Mouse (Mus musculus) embryonic facial prominence, embryonic 10.5 days (tissue): ENCODE measurements around the gene Tmub1. TPM values are rescaled to one million over a fixed set of nuclear protein-coding genes. Genes with fewer than 3 reads are reported as not detected.

Experiments
- DNase-seq: peaks from one replicate; pipeline ENCODE4 v3.0.0-alpha.2; 2017; ENCODE audit warnings: low spot score
- H3K27ac ChIP-seq: fragments of 300-500 bp; sonication (generic); replicated peaks from 2 replicates; pipeline ENCODE4 v1.5.1; 2016; ENCODE audit warnings: mild to moderate bottlenecking
- H3K27me3 ChIP-seq: fragments of 300-500 bp; sonication (generic); replicated peaks from 2 replicates; pipeline ENCODE4 v1.6.1; 2016; ENCODE audit warnings: low read depth, mild to moderate bottlenecking; ENCODE audit not compliant: poor library complexity, severe bottlenecking
- H3K36me3 ChIP-seq: fragments of 300-500 bp; sonication (generic); replicated peaks from 2 replicates; pipeline ENCODE4 v1.6.1; 2016; ENCODE audit warnings: mild to moderate bottlenecking, moderate library complexity
- H3K4me1 ChIP-seq: fragments of 300-500 bp; sonication (generic); 2 replicates; pipeline ENCODE4 v1.6.1; 2016
- H3K4me3 ChIP-seq: fragments of 300-500 bp; sonication (generic); 2 replicates; pipeline ENCODE4 v1.5.1; 2016; ENCODE audit warnings: mild to moderate bottlenecking, moderate library complexity
- H3K9me3 ChIP-seq: fragments of 300-500 bp; sonication (generic); 2 replicates; pipeline ENCODE4 v1.6.1; 2016; ENCODE audit warnings: mild to moderate bottlenecking
- WGBS: fragments of 180-500 bp; shearing (Covaris S2); methylation state at CpG from one replicate; pipeline ENCODE4 v1.1.7; 2016; 5-methylcytosine and 5-hydroxymethylcytosine counted together
- polyA plus RNA-seq: library from polyadenylated mRNA; unstranded; fragments of >200 nt; fragmentation: Nextera tagmentation; extraction: Ambion mirVana; gene quantifications from 2 replicates; pipeline ENCODE4 v1.2.1, GENCODE M21; 2016

The Tmub1 gene
- polyA plus RNA-seq, 1 experiment from 2014 or later = 24.7 TPM

GRCm38 (mm10) chr5:24427285-24427633 is 20.4 kb downstream of the Tmub1 start:
- 9% methylated on average over 12 of the region's 12 CpGs for WGBS
- Histone ChIP-seq H3K36me3 (peaks cover 31% of the 10 kb centered on the region), H3K27me3 (peaks cover 24% of the 10 kb centered on the region), H3K27ac (peak overlapping the region; percentile 35; the same call in 1 of the 2 replicates), H3K4me3 (peak overlapping the region; percentile 80), H3K4me1 (peaks cover 63% of the 10 kb centered on the region), H3K9me3 (no peaks in the 10 kb centered on the region)
- no peak for DNase-seq

- Histone ChIP-seq H3K4me3 (peak overlapping the region; percentile 80), H3K27ac (peak overlapping the region; percentile 90; the same call in 1 of the 2 replicates), H3K36me3 (peaks cover 29% of the 10 kb centered on the region), H3K4me1 (peaks cover 67% of the 10 kb centered on the region), H3K9me3 (no peaks in the 10 kb centered on the region), H3K27me3 (peaks cover 24% of the 10 kb centered on the region)
- WGBS = 9% methylated on average over 9 of the region's 9 CpGs
- DNase-seq = peak; percentile 18
Measured at GRCm38 (mm10) chr5:24426556-24427284, 20.9 kb downstream of the Tmub1 start.

GRCm38 (mm10) chr5:24426037-24426432 is 21.6 kb downstream of the Tmub1 start:
- peak; percentile 51 for DNase-seq
- H3K36me3 ChIP-seq = peaks cover 27% of the 10 kb centered on the region
- peak overlapping the region; percentile 80 for H3K4me3 ChIP-seq
- H3K4me1 ChIP-seq = peaks cover 67% of the 10 kb centered on the region
- WGBS = under 1% methylated on average over 10 of the region's 10 CpGs
- H3K27ac ChIP-seq = peak overlapping the region; percentile 90
- H3K9me3 ChIP-seq = no peaks in the 10 kb centered on the region
- H3K27me3 ChIP-seq = peaks cover 24% of the 10 kb centered on the region

GRCm38 (mm10) chr5:24425421-24426036 is 22.1 kb downstream of the Tmub1 start:
- no peaks in the 10 kb centered on the region for H3K9me3 ChIP-seq
- H3K4me3 ChIP-seq = peak overlapping the region; percentile 80
- H3K27me3 ChIP-seq = peaks cover 24% of the 10 kb centered on the region
- WGBS = under 1% methylated on average over 30 of the region's 30 CpGs
- DNase-seq = no peak
- H3K27ac ChIP-seq = peak overlapping the region; percentile 90
- peaks cover 67% of the 10 kb centered on the region for H3K4me1 ChIP-seq
- peaks cover 27% of the 10 kb centered on the region for H3K36me3 ChIP-seq

DNA sequence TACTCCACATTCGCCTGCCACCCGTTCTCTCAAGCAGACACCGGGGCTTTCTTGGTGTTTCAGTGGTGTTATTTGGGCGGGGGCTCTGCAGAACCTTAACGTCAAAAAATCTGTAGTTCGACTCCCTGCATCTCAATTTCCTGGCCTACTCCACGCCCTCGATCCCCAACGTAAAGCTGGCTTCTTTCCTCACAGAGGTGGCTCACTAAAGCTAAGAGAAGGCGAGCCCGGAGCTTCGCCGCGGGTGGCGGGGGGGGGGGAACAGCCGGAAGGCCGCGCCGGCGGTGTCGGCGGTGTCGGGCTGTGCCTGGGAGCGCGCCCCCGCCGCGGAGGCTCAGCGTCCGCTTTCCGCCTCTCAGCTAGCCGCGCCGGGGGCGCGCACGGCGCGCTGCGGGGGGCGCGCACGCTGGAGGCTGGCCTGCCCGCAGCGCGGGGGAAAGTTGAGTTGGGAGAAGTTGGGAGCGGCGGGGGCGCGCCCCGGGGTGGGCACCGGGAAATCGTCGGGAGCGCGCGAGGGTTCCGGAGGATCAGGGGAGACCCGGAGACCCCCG is 22.7 kb downstream of the Tmub1 start:
- 2% methylated on average over 59 of the region's 60 CpGs for WGBS
- peaks cover 67% of the 10 kb centered on the region for H3K4me1 ChIP-seq
- DNase-seq = peak; percentile 92
- peak overlapping the region; percentile 90 for H3K27ac ChIP-seq
- H3K36me3 ChIP-seq = peaks cover 27% of the 10 kb centered on the region
- H3K27me3 ChIP-seq = peaks cover 24% of the 10 kb centered on the region
- H3K4me3 ChIP-seq = peak overlapping the region; percentile 80
- no peaks in the 10 kb centered on the region for H3K9me3 ChIP-seq

DNA sequence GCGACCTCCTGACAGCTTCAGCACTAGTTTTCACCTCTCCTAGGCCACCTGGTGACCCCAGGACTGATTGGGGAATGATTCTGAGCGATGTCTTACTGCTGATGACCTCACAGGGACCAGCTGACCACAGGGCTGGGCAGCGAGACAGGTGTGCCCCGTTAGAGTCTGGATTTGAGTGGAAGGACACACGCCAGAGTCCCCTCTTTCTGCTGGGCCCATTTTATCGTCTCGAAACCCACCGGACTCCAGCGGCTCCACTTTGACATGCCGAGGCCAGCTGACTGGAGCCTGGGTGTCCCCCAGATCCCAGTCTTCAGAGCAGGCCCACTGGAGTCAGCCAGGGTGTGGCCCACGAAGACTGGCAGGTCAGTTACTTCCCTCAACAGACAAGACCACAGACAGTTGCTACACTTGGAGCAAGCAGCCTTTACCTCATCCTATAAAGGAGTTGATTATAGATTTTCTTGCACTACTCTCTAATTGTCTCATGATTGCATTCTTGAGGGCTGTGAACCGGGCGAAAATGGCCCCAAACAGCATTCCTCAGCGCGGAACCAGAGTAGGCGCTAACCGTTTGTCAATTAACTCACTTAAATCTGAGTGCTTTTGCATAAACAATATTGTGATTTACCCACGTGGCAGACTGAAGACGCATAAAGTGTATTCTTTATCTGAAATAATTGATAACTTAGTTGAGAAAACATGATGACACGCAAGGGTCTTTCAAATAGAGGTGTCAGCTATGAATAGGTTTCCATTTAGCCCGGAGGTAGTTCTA is 23.5 kb downstream of the Tmub1 start:
- peaks cover 63% of the 10 kb centered on the region for H3K4me1 ChIP-seq
- H3K27ac ChIP-seq = peak overlapping the region; percentile 90
- peak overlapping the region; percentile 80 for H3K4me3 ChIP-seq
- H3K27me3 ChIP-seq = peaks cover 24% of the 10 kb centered on the region
- DNase-seq = no peak
- 16% methylated on average over 21 of the region's 21 CpGs for WGBS
- no peaks in the 10 kb centered on the region for H3K9me3 ChIP-seq
- peaks cover 27% of the 10 kb centered on the region for H3K36me3 ChIP-seq

DNA sequence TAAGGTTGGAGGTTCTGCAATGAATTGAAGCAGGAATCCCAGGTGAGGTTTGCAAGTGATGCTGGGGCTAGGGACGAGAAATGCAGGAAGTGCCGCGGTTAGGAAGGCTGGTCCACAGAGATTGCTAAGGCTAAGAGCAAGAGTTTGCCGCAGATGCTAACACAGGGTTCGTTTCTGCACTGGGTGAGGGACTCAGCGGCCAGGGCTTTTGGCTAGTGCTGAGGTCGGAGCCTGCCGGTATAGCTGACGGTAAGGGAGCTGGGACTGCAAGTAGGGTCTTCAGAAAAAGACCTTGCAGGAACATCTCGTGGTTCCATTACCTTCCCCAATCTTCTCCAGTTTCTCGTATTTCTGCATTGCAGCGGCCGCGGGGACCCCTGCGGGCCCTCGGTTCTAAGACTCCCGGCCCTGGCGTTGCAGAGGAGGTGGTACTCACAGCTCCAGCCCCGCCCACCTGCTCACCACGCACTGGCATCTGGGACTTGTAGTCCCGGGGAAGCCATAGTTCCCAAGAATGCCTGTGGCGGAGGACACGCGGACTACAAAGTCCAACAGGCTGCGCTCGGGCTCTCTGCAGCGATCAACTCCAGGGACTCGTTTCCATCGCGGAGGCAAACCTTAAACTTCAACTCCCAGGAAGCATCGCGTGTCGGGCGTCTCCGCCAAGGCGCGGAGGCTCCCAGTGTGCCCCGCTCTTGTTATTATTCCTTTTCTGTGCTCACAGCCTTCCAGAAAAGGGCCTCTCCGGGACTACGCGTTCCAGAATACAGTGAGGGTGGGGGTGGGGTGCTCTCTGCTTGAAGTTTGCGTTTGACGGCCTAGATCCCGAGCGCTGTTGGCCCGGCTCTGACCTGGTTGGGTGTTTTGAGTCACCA is 24.3 kb downstream of the Tmub1 start, which contains the start of the genes Cdk5 and Slc4a2:
TSS of gene Cdk5 (minus strand) at position 402 of the 875 bp plus-strand sequence.
TSS of gene Slc4a2 (plus strand) at position 709 of the 875 bp plus-strand sequence.
- peaks cover 35% of the 10 kb centered on the region for H3K36me3 ChIP-seq
- peak; percentile 98 for DNase-seq
- WGBS = under 1% methylated on average over 46 of the region's 46 CpGs
- H3K4me3 ChIP-seq = peak within 1 kb of the TSS; percentile 80
- peaks cover 24% of the 10 kb centered on the region for H3K27me3 ChIP-seq
- no peaks in the 10 kb centered on the region for H3K9me3 ChIP-seq
- peak within 1 kb of the TSS; percentile 90 for H3K27ac ChIP-seq
- H3K4me1 ChIP-seq = peaks cover 55% of the 10 kb centered on the region

- Histone ChIP-seq H3K27me3 (0 out of 2 replicates have a peak, but pooled peaks cover 2% of the 10 kb centered on the region), H3K36me3 (peaks cover 40% of the 10 kb centered on the region)
- 86% methylated on average over 9 of the region's 9 CpGs for WGBS
Measured at GRCm38 (mm10) chr5:24420381-24420780, 27.3 kb downstream of the Tmub1 start.

GRCm38 (mm10) chr5:24417587-24417986 is 30.1 kb downstream of the Tmub1 start:
- no peak overlapping the region for H3K4me3 ChIP-seq
- no peaks in the 10 kb centered on the region for H3K9me3 ChIP-seq
- 0 out of 2 replicates have a peak, but pooled peaks cover 9% of the 10 kb centered on the region for H3K27me3 ChIP-seq
- no peak for DNase-seq
- H3K36me3 ChIP-seq = peaks cover 40% of the 10 kb centered on the region
- H3K27ac ChIP-seq = no peak overlapping the region
- peaks cover 38% of the 10 kb centered on the region for H3K4me1 ChIP-seq
- WGBS = 90% methylated on average over 10 of the region's 10 CpGs

More at GRCm38 (mm10) chr5:24420381-24420780, 27.3 kb downstream of the Tmub1 start:
- H3K4me3 ChIP-seq = no peak overlapping the region
- no peaks in the 10 kb centered on the region for H3K9me3 ChIP-seq
- H3K4me1 ChIP-seq = peaks cover 40% of the 10 kb centered on the region
- DNase-seq = no peak
- H3K27ac ChIP-seq = no peak overlapping the region

GRCm38 (mm10) chr5:24416222-24416736 is 31.4 kb downstream of the Tmub1 start:
- peak; percentile 75 for DNase-seq
- H3K27me3 ChIP-seq = 0 out of 2 replicates have a peak, but pooled peaks cover 9% of the 10 kb centered on the region
- peak overlapping the region; percentile 27 for H3K4me3 ChIP-seq
- peaks cover 31% of the 10 kb centered on the region for H3K4me1 ChIP-seq
- 4% methylated on average over 21 of the region's 21 CpGs for WGBS
- H3K9me3 ChIP-seq = no peaks in the 10 kb centered on the region
- no peak overlapping the region for H3K27ac ChIP-seq
- H3K36me3 ChIP-seq = peaks cover 35% of the 10 kb centered on the region

DNA sequence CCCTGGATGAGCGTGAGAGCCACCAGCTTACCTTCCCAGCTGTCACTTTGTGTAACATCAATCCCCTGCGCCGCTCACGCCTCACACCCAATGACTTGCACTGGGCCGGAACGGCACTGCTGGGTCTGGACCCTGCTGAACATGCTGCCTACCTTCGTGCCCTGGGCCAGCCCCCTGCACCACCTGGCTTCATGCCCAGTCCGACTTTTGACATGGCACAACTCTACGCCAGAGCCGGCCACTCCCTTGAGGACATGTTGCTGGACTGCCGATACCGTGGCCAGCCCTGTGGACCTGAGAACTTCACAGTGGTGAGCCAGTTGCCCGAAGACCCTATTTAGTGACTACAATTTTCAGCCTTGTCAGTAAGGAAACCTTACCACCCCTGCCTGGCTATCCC is 33.7 kb downstream of the Tmub1 start:
- H3K4me3 ChIP-seq = no peak overlapping the region

More for the DNA sequence above, 33.7 kb downstream of the Tmub1 start:
- WGBS = 87% methylated on average over 13 of the region's 13 CpGs
- H3K27me3 ChIP-seq = 0 out of 2 replicates have a peak, but pooled peaks cover 9% of the 10 kb centered on the region
- H3K36me3 ChIP-seq = peaks cover 15% of the 10 kb centered on the region
- 0 out of 2 replicates have a peak overlapping the region, but pooled peaks have one; percentile 21 for H3K27ac ChIP-seq
- no peaks in the 10 kb centered on the region for H3K9me3 ChIP-seq
- H3K4me1 ChIP-seq = peaks cover 31% of the 10 kb centered on the region
- no peak for DNase-seq
